Mouse (Mus musculus): Measurements from ENCODE around the gene Spata17.

DNA sequence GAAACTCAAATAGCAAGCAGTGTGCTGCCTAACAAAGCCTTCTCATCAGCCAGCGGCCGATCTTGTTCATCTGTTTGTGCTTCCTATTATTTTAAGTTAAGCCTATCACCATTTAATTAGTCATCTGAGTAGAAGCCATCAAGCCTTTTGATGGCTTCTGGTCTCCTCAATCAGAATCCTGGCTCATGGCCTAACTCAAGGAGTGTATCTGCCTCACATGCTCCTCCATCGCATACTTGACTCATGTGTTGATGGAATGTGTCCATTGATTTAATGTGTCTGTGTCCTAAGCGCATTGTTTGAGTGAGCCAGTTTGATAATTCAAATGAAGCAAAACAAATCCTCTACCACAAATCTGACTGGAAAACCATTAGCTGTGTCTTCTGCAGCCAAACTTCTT, 113.1 kb downstream of the Spata17 start:
- TF ChIP-seq GATA1 (IDR thresholded peaks at IDR 0.05; ENCODE audit: borderline replicate concordance, low read length): no peak
- TF ChIP-seq FLI1 (IDR thresholded peaks at IDR 0.05; ENCODE audit: low read length): no peak

Measured in megakaryocyte, embryonic 14.5 days (primary cell).